Mouse (Mus musculus) Patski (cell line): ENCODE data around the gene Uqcc2. TPM values are rescaled to one million over a fixed set of nuclear protein-coding genes. Genes with fewer than 3 reads are reported as not detected.
A peak's percentile ranks its signal among the peaks of the same experiment; 100 is the strongest.

Source experiments
- ATAC-seq: fragments of 100-300 bp; one replicate; pipeline ENCODE4 v1.8.0; 2021
- CTCF ChIA-PET: fragments of 350-600 bp; sonication (Branson Sonifier 250); formaldehyde crosslinking; loops from one replicate; lab custom pipeline; 2022; ENCODE audit warnings: inconsistent platforms; lab: Charles Lee
- POLR2A ChIA-PET: fragments of 350-600 bp; sonication (Branson Sonifier 250); formaldehyde crosslinking; loops from one replicate; lab custom pipeline; 2022; ENCODE audit warnings: antibody characterized with exemption, inconsistent platforms; lab: Charles Lee
- DNase-seq: peaks from one replicate; pipeline ENCODE4 v3.0.0-alpha.2; 2011; ENCODE audit warnings: low read depth, low spot score
- H3K27me3 ChIP-seq: fragments of 371-371 bp; one replicate; pipeline ENCODE4 v1.5.1; 2021
- CTCF ChIP-seq: fragments of 100-300 bp; IDR thresholded peaks from one replicate; pipeline ENCODE4 v1.5.1; 2021
- in situ Hi-C: fragments of 300-500 bp; cut with MboI; formaldehyde crosslinking; loops from 3 replicates; pipeline ENCODE4 v1.11.1; 2018; ENCODE audit warnings: low pct_unique_long_range_greater_than_20kb, mixed read lengths
- polyA plus RNA-seq: library from polyadenylated mRNA; unstranded; gene quantifications from one replicate; pipeline ENCODE4 v1.2.3, GENCODE M21; 2021

The Uqcc2 gene
- 318 TPM for polyA plus RNA-seq

DNA sequence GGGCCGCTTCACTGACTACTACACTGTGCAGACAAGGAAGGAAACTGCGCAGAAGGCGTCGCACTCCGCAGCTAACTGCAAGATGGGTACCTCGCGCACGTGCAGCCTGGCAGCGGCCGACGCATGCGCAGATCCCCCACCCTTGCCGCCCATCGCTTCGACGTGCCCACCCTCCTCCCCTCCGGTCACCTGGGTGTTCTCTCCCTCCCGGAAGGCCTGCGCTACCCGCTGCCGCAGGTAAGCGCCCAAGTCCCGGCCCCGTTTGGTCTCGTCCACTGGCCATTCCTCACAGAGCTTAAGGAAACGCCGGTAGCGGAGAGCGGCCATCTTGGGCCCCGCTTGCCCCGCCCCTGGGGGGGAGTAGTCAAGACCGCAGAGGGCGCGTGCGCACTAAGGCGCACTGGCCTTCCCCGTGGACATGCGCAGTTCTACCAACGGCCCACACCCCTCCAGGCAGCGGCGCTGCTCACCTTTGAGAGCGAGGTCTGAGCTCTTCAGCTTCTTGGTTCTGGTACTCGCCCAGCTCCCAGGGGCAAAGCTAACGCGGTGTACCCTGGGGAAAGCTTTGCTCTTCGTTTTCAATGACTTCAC, at the start of gene Uqcc2:
Gene Uqcc2 (minus strand): TSS at position 366 of the 591 bp plus-strand sequence.
- POLR2A ChIA-PET: interaction anchor here (0.7 to 2.0 kb wide), 4 partner anchors 48 to 395 kb away, joined by 3 to 6 read pairs (median 4); no protein-coding TSS in a partner anchor
- H3K27me3 ChIP-seq: no peaks in the 10 kb centered on the region
- ATAC-seq: peak; percentile 45

DNA sequence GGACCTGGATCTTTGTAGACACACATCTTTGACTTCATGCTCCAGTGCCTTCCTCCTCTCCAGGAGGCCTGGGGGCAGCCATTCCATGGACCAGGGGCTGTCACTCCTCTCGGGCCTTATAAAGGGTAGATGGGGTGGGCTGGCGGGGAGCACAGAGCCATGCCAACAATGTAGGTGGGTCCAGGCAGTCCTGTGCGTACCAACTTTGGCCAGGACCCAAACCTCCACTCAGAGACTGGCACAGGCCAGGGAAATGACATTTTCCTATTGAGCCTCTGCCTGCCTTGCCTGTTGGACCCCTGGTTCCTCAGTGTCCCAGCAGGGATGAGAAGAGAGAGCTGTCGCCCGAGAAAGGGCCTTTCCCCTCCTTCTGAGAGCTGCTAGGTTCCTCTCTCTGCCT, 48.7 kb upstream of the Uqcc2 start:
- ATAC-seq (no peak), DNase-seq (no peak)
- in situ Hi-C loops: loop anchor here (5.0 kb wide), 1 partner anchor 150 kb away; no protein-coding TSS in a partner anchor
- no peak for TF ChIP-seq CTCF
- H3K27me3 ChIP-seq: no peaks in the 10 kb centered on the region
- ChIA-PET POLR2A (interaction anchor here (2.1 kb wide), 1 partner anchor 48 kb away, joined by 6 read pairs; the partner anchor contains the start of gene Uqcc2), CTCF (interaction anchor here (1.2 to 2.4 kb wide), 3 partner anchors 13 to 48 kb away, joined by 3 to 11 read pairs (median 3); partner anchors contain the start of gene Uqcc2)

More for the DNA sequence above, at the start of gene Uqcc2:
- TF ChIP-seq CTCF: no peak
- no peak for DNase-seq
- in situ Hi-C loops: loop anchor here (5.0 kb wide), 1 partner anchor 91 kb away; no protein-coding TSS in a partner anchor
- CTCF ChIA-PET: interaction anchor here (0.7 to 2.0 kb wide), 15 partner anchors 11 to 233 kb away, joined by 3 to 18 read pairs (median 5); partner anchors contain the start of gene Bak1

DNA sequence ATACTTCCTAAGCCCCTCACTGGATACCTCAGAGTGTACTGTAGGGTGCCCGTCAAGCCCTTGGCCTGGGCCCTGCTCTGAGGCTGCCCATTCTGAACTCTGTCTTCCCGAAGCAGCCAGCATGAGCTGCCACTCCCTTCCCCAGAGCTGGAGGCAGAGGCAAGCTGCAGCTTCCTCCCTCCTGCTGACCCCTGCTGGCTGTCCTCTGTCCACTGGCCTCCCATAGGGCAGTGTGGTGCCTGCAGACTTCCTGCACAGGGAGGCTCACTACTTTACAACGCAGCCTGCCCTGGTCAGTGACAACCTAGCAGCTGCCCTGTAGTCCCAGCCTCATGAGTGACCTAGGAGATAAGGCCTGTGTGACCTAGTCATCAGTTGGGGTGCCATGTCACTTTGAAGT, 48.0 kb upstream of the Uqcc2 start:
- no peak for DNase-seq
- ATAC-seq: no peak
- POLR2A ChIA-PET: interaction anchor here (1.4 to 2.1 kb wide), 2 partner anchors 14 to 48 kb away, joined by 3 to 6 read pairs; partner anchors contain the start of gene Uqcc2

DNA sequence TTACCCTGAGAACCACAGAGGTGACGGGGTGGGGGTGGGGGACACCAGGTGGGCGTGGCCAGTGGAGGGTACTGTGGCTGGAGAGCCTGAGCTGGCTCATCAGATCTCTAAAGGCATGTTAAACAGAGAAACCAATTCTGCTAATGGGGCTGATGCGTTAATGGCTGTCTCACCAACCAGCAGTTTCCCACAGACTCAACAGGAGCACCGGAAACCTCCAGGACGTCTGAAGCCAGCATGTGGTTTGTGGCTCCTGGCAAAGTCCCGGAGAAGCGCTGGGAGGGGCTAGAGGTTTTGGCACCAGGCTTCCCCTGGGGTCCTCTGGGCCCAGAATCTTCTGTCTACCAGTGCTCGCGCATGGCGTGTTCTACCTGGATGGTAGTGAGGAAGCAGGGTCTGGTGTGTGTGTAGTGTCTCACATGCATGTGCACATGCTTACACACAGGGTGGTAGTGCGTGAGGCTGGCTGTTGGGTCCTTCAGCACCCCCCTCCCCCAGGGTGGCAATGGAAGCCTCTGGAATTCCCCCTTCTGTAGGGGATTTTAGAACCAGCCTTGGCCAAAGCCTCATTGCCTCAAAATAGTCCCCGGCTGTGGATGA, 46.1 kb upstream of the Uqcc2 start:
- ChIA-PET CTCF (interaction anchor here (1.0 to 2.0 kb wide), 4 partner anchors 9 to 26 kb away, joined by 3 to 6 read pairs (median 5); no protein-coding TSS in a partner anchor), POLR2A (no interaction called here)
- no peaks in the 10 kb centered on the region for H3K27me3 ChIP-seq
- no peak for DNase-seq
- TF ChIP-seq CTCF: no peak
- no peak for ATAC-seq
- in situ Hi-C loops: loop anchor here (5.0 kb wide), 1 partner anchor 147 kb away; no protein-coding TSS in a partner anchor

More for the DNA sequence above, 48.0 kb upstream of the Uqcc2 start:
- TF ChIP-seq CTCF: no peak
- no peaks in the 10 kb centered on the region for H3K27me3 ChIP-seq
- CTCF ChIA-PET: interaction anchor here (0.7 to 2.4 kb wide), 4 partner anchors 9 to 48 kb away, joined by 3 to 11 read pairs (median 4); partner anchors contain the start of gene Uqcc2
- in situ Hi-C loops: loop anchor here (5.0 kb wide), 1 partner anchor 149 kb away; no protein-coding TSS in a partner anchor

DNA sequence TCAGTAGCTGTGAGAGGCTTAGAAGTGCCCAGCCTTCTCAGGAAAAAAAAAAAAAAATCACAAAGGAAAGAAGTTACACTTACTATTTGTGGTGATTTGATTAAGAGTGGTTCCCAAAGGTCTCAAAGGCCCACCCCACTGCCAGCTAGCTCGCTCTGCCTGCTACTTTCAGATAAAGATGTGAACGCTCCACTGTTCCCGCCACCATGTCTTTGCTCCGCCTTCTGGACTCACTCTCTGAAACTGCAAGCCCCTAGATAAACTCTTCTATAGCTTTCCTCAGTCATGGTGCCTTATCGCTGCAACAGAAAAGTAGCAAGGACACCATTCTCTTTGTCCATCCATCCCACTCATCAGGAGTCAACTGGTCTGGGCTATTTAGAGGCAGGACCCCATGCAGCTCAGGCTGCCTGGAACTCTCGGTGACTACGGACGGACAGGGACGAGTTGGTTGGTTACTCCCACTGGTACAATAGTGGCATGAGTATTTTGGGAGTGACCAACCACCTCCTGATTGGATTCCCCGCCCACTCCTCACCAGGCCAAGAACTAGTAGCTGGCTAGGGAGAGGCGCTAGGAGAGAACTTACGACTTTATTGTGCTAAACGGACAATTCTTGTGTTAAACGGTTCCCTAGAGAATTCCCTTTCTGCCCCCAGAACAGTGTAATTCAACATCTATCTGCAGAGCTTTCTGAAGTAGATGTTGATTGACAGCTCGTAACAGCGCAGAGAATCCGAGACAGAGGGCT, 44.9 kb upstream of the Uqcc2 start:
- TF ChIP-seq CTCF: no peak
- ChIA-PET CTCF (interaction anchor here (1.1 to 1.9 kb wide), 3 partner anchors 10 to 45 kb away, joined by 3 to 6 read pairs (median 4); partner anchors contain the start of gene Uqcc2), POLR2A (no interaction called here)
- DNase-seq: no peak
- ATAC-seq: no peak
- in situ Hi-C loops: no loop called here
- no peaks in the 10 kb centered on the region for H3K27me3 ChIP-seq

DNA sequence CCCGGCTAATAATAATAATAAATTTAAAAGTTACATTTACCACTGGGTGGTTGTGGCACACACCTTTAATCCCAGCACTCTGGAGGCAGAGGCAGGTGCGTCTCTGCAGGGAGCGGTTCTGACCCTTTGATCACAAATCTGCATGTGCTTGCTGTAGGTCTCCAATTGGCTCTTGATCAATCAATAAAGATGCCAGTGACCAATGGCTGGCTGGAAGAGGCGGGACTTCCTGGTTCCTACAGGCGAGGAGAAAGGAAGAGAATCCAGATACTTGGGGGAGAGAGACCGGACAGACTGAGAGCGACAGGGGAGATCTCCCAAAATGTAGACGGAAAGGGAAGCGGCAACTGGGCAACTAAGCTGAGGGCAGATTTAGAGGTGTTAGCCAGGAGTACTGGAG, 44.3 kb upstream of the Uqcc2 start:
- ChIA-PET CTCF (interaction anchor here (1.3 to 1.9 kb wide), 2 partner anchors 13 to 45 kb away, joined by 4 to 6 read pairs; partner anchors contain the start of gene Uqcc2), POLR2A (no interaction called here)
- TF ChIP-seq CTCF: no peak
- H3K27me3 ChIP-seq: no peaks in the 10 kb centered on the region
- ATAC-seq: no peak
- no peak for DNase-seq
- in situ Hi-C loops: no loop called here

DNA sequence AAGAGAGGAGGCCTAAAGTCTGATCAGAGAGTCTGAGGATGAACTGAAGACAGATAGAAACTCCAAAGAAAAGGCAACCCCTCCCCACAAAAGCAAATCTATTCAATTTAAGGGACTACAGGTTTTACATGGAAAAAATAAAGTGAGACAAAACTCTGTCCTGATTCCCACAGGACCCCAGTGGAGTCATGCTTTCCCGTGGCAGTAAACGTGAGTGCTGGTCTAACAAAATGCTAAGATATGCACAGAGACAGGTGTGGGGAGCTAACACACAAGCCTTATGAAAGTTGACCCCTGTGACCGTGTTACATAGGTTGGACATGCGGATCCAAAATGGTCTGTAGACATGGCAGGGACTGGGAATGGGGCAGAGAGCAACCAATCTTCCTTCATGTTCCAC, 43.0 kb upstream of the Uqcc2 start:
- no peaks in the 10 kb centered on the region for H3K27me3 ChIP-seq
- no peak for DNase-seq
- TF ChIP-seq CTCF: no peak
- CTCF ChIA-PET: interaction anchor here (2.0 kb wide), 1 partner anchor 43 kb away, joined by 5 read pairs; the partner anchor contains the start of gene Uqcc2
- ATAC-seq: no peak
- POLR2A ChIA-PET: no interaction called here
- in situ Hi-C loops: no loop called here

DNA sequence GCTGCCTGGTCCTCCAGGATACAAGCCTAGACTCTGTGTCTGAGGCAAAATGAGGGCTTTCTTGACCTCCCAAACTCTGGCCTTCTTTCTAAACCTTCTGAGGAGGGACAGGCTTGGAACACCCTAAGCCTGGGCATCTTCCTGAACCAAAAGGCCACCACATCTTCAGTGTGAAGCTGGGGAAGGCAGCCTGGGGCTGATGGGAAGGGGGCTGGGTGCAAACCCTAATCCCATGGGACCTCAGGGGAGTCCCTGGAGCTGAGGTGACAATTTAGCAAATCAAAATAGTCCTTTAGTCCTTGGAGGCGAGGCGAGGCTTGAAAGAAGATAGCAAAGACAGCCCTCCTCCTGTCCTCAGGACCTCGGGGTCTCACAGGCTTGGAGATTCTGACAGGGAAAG, 42.6 kb upstream of the Uqcc2 start:
- ChIA-PET POLR2A (no interaction called here), CTCF (interaction anchor here (0.9 to 2.0 kb wide), 2 partner anchors 13 to 43 kb away, joined by 4 to 5 read pairs; partner anchors contain the start of gene Uqcc2)
- DNase-seq: no peak
- no peaks in the 10 kb centered on the region for H3K27me3 ChIP-seq
- ATAC-seq: no peak
- no peak for TF ChIP-seq CTCF
- in situ Hi-C loops: no loop called here

DNA sequence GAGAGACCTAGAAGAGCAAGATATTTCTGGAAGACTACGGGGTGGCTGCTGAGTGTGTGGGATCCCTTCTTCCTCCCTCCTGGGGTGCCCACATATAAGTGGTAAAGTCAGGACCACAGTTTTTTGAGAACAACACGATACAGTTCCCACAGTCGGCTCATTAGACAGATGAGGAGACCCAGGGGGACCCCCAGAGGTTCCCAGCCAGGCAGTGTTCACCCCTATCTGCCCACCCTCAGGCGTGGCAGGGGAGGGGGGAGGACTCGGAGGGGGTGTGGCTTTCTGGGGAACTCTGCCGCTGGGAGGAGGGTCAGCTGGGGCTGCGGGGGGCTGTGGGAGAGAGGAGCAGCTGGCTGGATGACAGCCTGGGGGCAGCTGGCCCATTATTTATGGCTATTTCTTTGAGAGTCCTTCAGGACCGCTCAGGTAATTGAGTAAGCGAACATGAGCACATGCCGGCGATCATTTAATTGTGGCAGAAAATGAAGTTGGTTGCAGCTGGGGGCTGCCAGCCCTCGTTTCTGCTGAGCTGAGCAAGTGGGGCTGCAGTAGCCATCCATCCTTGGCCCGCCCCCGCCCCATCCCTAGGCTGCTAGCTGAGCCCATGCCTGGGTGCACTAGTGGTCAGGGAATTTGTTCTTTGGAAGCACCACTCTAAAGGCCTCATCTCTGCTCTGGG, 41.6 kb upstream of the Uqcc2 start:
- CTCF ChIA-PET: interaction anchor here (0.9 to 2.0 kb wide), 2 partner anchors 14 to 42 kb away, joined by 4 to 5 read pairs; partner anchors contain the start of gene Uqcc2
- in situ Hi-C loops: no loop called here
- no peak for TF ChIP-seq CTCF
- no peaks in the 10 kb centered on the region for H3K27me3 ChIP-seq
- no peak for ATAC-seq
- POLR2A ChIA-PET: no interaction called here
- no peak for DNase-seq
